Mouse (Mus musculus): ENCODE results near the gene Suclg2.

Suclg2 gene

DNA sequence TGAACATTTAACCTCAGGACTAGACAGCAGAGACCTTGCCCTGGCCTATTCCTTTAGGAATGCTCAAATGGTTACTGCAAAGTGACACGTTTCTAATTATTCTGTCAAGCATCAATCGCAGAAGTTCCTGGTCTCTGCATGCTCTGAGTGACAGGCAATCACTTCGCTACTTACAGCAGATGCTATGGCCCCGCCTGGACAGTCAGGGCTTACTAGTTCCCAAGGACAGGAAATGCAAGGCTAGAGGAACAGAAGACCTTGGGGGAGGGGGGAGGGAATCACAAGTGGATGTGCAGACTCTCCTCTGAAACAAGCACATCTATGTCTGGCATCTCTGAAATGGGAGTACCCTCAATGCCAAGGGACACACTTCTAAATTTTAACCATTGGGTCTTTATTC lies 167.6 kb downstream of the Suclg2 start:
- no peak for DNase-seq

DNA sequence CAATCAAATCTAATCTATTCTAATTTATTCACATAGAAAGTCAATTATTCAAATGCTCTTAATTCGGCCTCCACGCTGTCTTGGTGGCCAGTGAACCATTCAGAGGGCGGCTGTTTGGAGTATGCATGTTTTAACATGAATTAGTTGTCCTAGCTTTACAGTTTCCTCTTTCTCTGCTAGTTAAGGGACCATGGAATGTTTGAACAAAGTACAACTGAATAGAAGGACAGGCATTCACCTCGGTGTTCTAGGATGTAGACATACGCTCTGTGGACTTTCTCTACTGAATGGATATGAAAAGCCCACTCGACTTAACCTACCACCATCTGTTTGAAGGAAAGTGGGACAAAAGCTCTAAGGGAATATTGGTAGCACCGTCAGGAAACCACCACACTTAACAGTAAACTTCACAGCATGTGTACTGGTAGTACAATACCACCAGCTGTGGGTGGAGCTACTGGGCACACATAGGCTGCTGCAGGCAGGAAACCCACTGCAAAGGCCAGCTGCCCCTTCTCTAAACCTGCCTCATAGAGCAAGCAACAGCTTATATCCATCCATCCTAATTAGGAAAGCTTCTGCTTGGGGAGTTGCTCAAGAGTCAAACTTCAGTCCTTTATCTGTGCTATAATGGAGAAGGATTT lies 172.3 kb downstream of the Suclg2 start:
- no peak for DNase-seq

DNA sequence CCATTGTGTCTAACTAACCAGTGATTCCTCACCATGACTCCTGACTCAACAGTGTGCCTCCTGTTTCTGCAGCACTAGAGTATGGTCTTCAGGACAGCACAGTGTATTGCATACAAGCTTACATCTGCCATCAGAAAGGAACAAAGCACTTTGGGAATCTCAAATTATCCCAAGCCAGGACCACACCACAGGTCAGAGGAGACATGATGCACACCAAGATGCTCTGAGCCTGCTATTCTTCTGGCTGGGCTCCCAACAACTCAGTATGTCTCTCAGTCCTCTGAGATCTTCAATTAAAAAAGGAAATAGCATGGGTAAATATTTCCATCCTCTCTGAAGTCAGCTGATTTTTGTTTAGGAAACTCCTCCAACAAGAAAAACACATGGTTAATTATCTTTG lies 172.9 kb downstream of the Suclg2 start:
- DNase-seq = no peak

DNA sequence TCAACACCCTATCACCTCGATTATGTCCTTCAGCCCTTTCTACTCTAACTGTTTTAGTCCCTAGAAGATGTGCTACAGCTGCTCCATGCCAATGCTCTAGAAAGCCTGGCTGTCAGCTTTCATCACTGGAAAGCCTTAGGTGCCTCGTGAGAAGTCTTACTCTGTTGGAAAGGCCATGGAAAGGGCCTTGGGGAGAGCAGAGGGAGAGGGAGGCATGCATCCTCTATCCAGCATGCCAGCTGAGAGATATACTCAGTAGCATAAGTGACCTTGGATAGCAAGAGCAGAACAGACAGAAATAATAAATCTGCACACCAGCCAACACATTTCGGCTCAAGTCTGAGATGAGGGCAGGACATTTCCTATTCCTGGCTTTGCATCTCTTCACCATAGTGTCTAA lies 173.3 kb downstream of the Suclg2 start:
- DNase-seq = no peak

DNA sequence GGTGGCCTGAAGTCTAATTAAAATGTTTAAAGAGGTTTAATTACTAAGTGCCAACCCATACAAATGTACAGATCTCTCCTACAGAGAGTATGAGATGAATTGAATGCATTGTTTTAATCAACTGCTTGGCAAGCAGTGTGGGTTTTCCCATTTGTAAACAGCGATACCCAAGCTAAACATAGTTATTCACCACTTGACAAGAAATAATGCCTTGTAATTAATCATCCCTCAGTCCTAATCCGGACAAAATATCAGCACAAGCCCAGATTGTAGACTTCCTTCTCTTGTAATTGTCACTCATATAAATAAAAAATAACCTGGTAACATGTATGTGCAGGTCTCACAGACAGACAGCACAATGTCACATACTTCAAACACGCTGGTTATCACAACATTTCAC lies 183.4 kb downstream of the Suclg2 start:
- no peak for DNase-seq

DNA sequence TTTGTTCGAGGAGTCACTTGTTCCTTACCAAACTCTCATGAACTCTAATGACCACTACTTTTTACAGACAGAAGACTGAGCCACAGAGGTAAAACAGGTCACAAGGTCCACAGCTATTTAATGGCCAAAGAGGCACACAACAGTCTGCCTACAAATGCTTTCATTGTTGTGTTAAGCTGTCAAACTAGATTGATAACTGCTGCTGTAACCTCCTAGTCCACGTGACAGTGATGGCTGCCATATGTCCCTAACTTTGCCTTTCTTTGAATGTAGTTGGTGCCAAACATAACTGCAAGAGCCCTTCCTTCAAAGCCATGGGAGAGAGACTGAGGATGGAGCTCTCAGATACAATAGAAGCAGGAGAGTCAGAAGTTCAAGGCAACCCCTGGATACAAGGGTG lies 198.8 kb downstream of the Suclg2 start:
- no peak for DNase-seq

DNA sequence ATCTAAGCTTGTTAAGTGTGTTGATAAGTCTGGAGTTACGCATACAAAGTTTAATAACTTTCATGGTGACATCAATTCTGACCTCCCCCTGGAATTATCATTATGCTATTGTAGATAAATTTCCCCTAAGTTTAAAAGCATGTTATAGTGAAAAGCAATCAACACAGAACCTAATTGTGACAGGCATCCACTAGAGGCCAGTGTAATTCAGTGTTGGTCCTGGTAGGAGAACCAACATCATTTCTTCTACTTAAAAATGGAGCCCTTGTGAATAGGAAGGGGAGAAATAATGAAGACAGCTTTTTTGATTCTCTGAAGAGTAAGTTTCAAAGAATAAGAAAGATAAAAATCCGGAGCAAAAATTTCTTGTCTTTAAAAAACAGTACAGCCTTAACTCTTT lies 200.2 kb downstream of the Suclg2 start:
- DNase-seq = no peak

DNA sequence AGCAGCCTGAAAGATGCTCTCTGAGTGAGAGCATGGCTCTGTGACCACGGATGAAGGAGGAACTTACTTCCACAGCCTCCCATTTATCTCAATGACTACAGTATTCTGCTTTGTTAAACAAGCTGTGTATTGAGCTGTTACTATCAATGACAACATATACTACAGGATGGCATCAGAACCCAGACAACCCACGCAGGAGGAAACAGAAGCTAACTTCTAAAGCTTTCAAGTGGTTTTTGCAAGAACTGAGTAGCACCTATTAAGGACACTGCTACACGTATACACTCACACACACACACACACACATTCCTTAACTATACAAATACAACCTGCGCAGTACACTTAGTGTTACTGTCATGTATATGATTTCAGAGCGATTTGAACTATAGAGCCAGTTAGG lies 202.9 kb downstream of the Suclg2 start:
- no peak for DNase-seq

DNA sequence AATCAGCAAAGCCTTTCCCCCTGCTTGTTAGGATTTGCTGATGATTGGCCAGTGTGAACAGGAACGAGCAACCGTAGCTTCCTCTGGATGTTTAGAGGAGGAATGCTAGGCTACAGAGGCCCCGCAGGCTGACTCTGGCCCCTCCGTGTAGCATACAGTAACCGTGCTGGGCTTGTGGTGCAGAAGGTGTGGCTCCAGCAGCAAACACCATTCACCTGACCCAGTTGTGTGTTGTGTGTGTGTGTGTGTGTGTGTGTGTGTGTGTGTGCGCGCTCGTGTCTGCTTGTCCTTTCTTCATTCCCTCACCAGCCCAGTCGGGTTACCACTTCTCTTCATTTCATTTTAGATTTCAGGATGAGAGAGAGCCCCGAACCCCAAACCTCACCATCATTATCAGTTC lies 203.9 kb downstream of the Suclg2 start:
- no peak for DNase-seq

DNA sequence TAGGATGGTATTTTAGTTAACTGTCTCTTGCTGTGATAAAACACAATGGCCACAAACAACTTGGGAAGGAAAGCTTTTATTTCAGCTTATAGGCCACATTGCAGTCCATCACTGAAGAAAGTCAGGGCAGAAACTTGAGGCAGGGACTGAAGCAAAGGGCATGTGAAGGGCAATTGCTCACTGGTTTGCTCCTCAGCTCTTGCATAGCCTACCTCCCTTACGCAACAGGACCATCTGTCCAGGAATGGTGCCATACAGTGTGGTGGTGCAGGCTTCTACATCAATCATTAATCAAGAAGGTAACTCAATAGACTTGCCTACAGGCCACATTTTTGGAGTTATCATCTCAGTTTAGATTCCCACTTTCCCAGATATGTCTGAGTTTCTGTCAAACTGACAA lies 206.9 kb downstream of the Suclg2 start:
- DNase-seq = no peak

DNA sequence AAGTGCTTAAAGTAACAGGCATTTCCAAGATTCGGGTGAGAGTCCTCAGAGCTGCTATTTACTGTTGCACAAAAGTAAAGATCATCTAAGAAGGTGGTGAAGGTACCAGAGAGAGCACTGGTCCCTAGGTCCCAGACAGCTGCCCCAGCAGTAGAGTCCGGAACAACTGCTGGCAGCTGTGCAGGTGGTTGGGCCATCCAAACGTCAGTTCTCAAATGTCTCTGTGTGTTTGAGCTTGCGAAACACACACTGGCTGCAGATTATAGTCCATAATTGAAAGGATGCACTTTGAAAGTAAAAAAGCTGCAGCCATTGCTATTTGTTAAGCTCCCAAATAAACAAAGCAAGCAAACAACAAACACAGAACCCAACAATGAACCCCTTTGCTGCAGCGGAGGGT lies 217.8 kb downstream of the Suclg2 start:
- no peak for DNase-seq

DNA sequence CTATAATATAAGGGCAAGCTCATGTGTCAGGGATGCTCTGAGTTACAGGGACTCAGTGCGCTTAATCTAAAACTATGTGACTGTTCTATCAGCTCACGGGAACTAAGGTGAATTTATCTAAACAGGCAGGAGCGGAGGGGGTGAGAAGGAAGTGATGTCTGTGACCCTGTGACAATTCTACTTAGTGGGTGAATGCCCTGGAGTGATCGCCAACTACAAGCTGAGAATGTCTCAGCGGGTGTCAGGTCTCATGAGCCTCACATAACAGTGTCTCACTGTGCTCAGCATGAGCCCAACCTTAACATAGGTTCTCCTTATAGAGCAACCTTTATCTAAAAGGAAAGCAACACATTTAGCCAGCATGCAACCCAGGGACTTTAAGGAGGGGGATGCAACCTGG lies 219.0 kb downstream of the Suclg2 start:
- DNase-seq = no peak

DNA sequence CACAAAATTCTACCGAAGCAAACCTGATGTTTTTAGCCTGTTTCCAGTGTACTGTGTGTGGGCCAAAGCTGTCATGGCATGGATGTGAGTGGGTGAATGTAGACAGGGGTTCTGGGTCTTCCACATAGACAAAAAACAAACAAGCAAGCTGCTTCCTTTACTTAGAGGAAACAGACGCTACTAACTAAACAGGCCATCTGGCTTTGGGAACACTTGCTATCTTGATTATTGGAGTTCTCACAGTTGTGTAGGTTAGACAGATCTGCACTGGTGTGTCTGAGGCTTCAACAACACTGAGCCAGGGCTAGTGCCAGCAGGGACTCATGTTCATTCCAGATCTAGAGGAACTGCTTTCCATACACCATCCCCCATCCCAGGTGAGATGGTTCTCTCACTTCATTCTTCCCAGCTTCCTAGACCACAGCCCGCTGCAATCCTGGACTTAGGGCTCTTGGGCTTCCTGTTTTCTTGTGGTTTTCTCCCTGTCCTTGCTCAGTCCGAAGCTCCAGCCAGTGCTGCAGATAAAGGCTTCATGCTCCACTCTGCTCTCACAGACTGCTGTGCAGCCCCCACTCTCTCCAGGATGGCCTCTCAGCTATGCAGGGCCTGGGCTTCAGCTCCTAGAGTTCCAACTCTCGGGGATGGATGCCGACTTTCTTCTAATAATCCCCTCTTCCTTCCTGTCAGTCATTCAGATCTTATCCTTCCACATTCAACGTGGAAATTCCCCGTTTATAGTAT lies 226.2 kb downstream of the Suclg2 start:
- no peak for DNase-seq

DNA sequence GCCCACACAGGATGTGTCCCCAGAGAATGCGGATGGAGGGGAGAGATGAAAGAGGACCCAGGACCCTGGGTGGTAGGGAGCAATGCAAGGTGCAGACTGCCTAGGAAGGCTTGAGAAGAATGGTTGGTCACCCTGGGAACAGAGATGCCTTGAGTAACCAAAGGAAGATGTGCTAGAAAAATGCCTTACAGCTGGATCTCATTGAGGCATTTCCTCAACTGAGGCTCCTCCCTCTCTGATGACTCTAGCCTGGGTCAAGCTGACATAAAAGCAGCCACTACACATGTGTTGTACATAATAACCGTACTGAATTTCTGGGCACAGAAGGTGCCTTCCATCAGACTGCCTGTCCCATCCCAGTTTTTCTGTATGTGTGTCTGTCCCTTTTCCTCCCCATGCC lies 227.6 kb downstream of the Suclg2 start:
- no peak for DNase-seq

DNA sequence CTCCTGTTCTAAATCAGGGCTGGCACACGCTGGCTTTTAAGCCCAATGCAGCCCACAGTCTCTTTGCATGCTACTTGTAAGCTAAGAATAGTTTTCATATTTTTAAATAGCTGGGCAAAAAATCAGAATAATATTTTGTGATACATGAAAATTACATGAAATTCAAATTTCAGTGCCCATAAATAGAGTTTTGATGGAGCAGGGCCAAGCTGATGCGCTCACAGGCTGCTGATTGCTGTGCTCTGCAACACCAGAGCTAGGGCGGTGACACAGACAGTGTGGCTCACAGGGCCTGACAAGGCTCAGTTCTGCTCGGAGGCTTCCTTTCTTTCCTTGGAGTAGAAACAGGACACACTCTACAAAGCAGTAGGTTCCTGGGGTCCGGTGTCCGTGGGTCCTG lies 232.8 kb downstream of the Suclg2 start:
- DNase-seq = no peak

DNA sequence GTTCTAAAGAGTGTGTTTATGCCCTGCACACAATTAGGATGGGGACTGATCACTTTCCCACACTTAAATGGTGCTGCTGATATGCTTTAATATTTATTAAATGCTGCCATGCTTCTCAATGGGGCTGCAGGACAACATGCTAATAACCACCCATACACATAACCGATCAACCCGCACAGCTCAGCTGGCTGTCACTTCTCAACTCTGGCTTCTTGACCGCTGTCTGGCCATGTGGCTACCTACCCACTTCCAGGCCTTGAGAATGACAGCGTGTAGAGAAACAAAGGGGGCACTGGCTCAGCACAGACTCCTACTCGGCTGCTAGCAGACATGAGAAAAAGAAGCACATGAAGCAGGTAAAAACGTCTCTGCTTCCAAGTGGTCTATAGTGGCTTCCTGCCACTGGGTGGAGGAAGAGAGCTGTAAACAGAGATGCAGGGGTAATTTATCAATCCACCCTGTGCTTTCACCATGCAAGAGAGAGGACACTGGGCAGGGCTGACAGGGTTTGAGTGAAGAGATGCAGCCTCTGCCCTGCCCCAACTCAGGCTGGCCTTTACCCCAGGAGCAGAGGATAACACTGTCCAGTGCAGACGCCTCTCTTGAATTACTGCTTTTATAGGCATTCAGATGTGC lies 234.3 kb downstream of the Suclg2 start:
- peak; percentile 5 for DNase-seq

DNA sequence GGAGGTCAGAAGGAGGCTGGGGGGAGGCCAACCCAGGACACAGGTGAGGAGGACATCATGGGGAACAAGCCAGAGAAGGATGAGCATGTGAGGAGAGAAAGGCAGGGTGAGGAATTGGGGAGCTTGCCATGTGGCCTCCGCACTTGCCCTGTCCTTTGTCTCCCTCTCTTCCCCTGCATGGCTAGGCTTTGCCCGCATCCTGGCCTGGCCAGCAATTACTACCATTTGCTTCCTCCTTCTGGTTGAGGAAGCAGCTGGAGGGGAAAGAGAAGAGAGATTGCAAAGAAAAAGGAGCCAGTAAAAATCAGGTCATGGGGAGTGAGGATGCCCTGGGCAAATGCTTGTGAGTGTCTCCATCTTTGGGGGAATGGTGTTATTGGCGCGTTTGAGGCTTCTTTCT lies 234.9 kb downstream of the Suclg2 start:
- peak; percentile 4 for DNase-seq

DNA sequence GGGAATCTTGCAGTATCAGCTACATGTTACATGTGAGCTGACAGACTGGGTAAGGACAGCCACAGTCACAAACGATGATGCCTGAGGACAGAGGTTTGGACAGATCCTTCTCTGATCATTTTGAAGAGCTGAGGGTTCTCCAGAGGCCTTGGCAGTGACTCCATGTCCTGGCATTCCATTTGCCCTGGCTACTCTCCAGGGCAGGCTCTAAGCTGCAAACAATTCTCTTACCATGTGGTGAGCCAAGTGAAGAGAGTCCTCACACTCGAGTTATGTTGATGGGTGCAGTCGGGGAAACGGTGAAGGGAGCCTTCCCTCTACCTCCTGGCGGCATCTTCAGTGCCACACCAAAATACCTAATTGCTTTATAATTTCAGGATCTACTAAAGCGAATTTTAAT lies 235.5 kb downstream of the Suclg2 start:
- DNase-seq = no peak

DNA sequence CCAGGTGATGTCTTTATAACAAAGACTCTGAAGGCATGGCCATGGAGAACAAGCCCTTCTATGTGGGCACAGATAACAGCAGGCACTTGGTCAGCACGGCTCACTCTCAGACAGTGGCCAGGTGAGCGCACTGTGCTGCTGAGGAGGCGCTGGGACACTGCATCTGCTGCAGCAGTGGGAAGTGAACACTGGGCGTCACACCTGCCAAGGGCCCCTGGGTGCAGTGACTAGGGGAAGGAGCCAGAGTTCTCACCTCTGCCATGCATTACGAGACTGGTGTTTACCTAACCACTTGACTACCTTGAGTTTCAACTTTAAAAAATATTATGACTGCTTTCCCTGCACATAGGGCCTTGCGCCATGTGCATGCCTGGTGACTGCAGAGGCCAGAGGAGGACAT lies 238.8 kb downstream of the Suclg2 start:
- no peak for DNase-seq

DNA sequence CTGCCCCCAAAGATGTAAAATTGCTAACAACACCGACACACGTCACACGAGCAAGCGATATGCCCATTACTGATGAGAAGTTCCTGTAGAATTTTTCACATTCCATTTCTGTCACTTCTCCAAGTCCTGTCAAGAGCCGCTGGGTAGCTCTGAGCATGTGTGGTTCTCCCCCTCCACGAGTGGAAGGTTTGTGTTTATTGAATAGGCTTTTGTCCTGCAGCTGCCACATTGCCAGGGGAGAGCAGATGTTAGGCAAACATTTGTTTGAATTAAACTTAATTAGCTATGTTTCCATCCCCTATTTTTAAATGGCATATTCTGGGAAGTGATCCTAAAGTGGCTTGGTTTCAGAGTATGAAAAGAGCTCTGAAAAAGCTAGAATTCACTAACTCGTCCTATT lies 249.1 kb downstream of the Suclg2 start:
- DNase-seq = no peak

DNA sequence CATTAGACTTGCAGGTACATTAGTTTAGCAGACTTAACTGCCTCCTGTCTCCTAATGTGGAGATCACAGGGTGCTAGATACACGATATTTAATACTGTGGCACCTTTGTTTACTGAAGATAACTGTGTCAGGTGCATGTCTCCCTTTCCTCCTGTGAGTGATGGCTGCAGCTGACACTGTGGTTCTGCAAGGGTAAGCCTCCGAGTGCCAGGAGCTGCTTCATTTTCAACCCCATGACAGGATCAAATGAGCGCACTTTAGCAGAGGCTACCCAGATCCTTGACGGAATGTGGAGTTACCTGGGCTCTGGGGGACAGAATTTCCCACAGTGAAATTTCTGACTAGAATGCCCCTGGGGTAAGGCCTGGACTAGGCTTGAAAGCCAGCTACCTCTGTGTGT lies 253.3 kb downstream of the Suclg2 start:
- no peak for DNase-seq

DNA sequence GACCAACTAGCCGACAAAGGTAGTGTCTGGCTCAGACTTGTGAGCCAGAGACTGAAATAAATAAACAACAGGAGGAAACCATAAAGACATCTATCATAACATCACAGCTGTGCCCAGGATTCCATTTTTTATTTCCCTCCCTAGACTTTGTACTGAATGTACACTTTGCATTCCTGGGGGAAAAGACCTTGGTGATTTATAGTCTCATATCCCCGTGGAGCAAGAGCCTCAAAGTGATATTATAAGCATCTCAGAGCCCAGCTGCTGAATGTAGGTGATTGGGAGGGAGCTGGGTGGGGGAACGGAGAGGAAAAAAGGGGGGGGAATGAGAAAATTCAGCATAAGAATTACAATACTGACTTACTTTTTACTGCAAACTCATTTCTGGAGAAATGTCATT lies 259.2 kb downstream of the Suclg2 start:
- no peak for DNase-seq

DNA sequence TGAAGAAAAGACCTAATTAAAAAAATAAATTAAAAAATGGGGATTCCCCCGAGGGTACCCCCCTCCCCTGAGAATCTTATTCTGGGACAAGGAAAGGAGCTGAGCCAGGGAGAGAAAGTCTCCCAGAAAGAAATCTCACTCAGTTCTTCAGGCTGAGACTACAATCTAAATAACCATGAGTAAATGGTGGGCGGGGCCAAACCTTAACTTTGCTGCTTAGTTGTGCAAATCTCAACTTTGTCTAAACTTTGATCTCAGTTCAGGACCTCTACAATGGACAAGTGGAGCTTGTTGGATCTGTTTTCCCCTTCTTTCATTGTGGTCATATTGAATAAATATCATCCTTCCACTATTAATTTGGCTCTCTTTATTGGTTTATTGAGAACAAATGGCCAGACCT lies 272.4 kb downstream of the Suclg2 start:
- DNase-seq = no peak

DNA sequence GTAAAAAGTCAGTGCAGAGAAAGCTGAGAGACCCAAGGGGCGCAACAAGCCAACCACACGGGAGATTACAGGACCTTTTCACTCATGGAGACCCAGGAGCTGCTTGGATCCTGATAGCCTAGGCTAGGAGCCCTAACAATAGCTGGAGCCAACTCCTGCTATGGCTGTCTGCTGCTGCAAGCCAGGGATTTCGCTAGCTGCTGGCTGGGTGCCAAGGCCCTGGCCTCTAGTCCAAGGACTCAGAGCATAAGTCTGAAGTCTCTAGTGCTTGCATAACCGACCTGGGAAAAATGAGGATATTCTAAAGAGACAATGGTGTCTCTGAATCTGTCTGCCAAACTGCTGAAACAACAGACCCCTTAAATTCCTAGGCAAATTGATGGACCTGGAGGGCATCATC lies 273.6 kb downstream of the Suclg2 start:
- DNase-seq = peak; percentile 4

Data from cerebellum, adult 8-10 months (tissue).